ENCODE assay signal across 8 mouse cellular contexts in the genomic region with DNA sequence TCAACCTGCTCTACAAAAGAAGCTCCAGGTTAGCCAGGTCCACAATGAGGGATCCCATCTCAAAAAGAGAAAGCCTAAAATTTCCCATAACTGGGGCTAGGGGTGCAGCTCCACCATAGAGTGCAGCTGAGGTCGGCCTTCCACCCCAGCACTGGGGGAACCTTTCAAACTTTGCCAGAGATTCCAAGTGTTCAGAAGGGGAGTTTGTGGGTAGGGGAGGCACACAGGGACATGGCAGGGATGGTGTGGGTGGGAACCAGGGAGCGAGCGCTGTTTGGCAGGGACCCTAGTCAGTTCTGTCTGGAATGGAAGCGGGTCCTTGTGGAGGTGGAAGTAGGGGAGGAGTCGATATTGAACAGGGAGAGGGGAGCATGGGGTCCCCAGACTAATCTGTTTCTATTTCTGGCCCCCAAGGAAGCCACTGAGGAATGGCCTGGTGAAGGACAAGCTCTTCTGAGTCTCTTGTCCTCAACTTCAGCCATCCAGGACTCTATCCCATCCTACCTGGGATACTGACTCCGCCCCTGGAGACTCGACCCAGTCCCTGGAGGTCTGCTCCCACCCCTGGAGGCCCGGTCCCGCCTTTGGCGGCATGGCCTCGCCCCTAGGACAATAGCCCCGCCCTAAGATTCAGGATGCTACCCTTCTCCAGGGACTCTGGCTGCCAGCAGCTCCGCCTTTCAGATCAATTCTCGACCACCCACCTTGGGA. TPM values are rescaled to one million over a fixed set of nuclear protein-coding genes. Genes with fewer than 3 reads are reported as not detected.
DNase-seq lines count a peak whose midpoint lies in the region; ATAC-seq and TF ChIP-seq lines count a peak whose summit lies in the region.

A gene (plus strand): TSS at position 694 of the 711 bp plus-strand sequence.

- H3K36me3 ChIP-seq in kidney, embryonic 16.5 days (ENCODE audit: insufficient read depth, low read length), result peaks cover 31% of the 10 kb centered on the region
- peaks cover 4% of the 10 kb centered on the region; the same call in 1 of the 2 replicates for H3K36me3 ChIP-seq in hindbrain, embryonic 11.5 days (ENCODE audit: control insufficient read depth, insufficient read depth, low read length)
- peaks cover 37% of the 10 kb centered on the region for H3K36me3 ChIP-seq in liver, postnatal 0 days (replicated peaks; ENCODE audit: insufficient read depth, low read length)

- peak; percentile 4; the same call in 1 of the 2 replicates for ATAC-seq in kidney, embryonic 16.5 days (ENCODE audit: low FRiP score, low TSS enrichment)
- ATAC-seq in hindbrain, embryonic 11.5 days (ENCODE audit: low FRiP score), result no peak
- ATAC-seq in liver, postnatal 0 days, result no peak

- H3K27me3 ChIP-seq in kidney, embryonic 16.5 days (ENCODE audit: insufficient read depth, low read length), result no peaks in the 10 kb centered on the region
- peaks cover 5% of the 10 kb centered on the region for H3K27me3 ChIP-seq in hindbrain, embryonic 11.5 days (ENCODE audit: control insufficient read depth, insufficient read depth, low read length)
- H3K27me3 ChIP-seq in liver, postnatal 0 days (ENCODE audit: insufficient read depth, low read length), result no peaks in the 10 kb centered on the region

- H3K9ac ChIP-seq in kidney, embryonic 16.5 days (replicated peaks; ENCODE audit: low read length), result 0 out of 2 replicates have a peak within 1 kb of the TSS, but pooled peaks have one; percentile 56
- H3K9ac ChIP-seq in hindbrain, embryonic 11.5 days (ENCODE audit: low read depth, low read length), result no peak within 1 kb of the TSS; the same call in 1 of the 2 replicates
- 0 out of 2 replicates have a peak within 1 kb of the TSS, but pooled peaks have one; percentile 2 for H3K9ac ChIP-seq in liver, postnatal 0 days (replicated peaks)

- no peak for DNase-seq in kidney, adult 8-10 months
- DNase-seq in brain, adult 2 months (ENCODE audit: low read depth, low spot score), result peak; percentile 51
- no peak for DNase-seq in hindbrain, embryonic 11.5 days (ENCODE audit: low spot score)
- DNase-seq in liver, postnatal 0 days, result no peak
- no peak for DNase-seq in natural killer cell, adult 2 months (ENCODE audit: low spot score in 2 of 2)
- no peak for DNase-seq in MN1 (ENCODE audit: low spot score)
- DNase-seq in adrenal gland, postnatal 4 days (ENCODE audit: low spot score in 2 of 2), result no peak

- peak within 1 kb of the TSS; percentile 30 for H3K4me3 ChIP-seq in kidney, embryonic 16.5 days (ENCODE audit: low read length)
- 0 out of 2 replicates have a peak within 1 kb of the TSS, but pooled peaks have one; percentile 8 for H3K4me3 ChIP-seq in hindbrain, embryonic 11.5 days (ENCODE audit: low read depth, low read length)
- H3K4me3 ChIP-seq in liver, postnatal 0 days (ENCODE audit: low read depth, low read length), result no peak within 1 kb of the TSS

- no peak within 1 kb of the TSS for H3K27ac ChIP-seq in kidney, embryonic 16.5 days (ENCODE audit: low read length)
- H3K27ac ChIP-seq in hindbrain, embryonic 11.5 days (ENCODE audit: low read depth, low read length), result no peak within 1 kb of the TSS
- H3K27ac ChIP-seq in liver, postnatal 0 days (ENCODE audit: low read depth), result peak within 1 kb of the TSS; percentile 78

- H3K4me1 ChIP-seq in kidney, embryonic 16.5 days (ENCODE audit: insufficient read depth, low read length), result peaks cover 22% of the 10 kb centered on the region
- peaks cover 21% of the 10 kb centered on the region for H3K4me1 ChIP-seq in hindbrain, embryonic 11.5 days (replicated peaks; ENCODE audit: control insufficient read depth, insufficient read depth, low read length)
- peaks cover 15% of the 10 kb centered on the region for H3K4me1 ChIP-seq in liver, postnatal 0 days (ENCODE audit: insufficient read depth)

- H3K4me2 ChIP-seq in kidney, embryonic 16.5 days (replicated peaks; ENCODE audit: low read depth, low read length), result peak within 1 kb of the TSS; percentile 49
- peak within 1 kb of the TSS; percentile 32 for H3K4me2 ChIP-seq in hindbrain, embryonic 11.5 days (replicated peaks; ENCODE audit: low read depth, low read length)
- H3K4me2 ChIP-seq in liver, postnatal 0 days (ENCODE audit: low read depth, low read length), result peak within 1 kb of the TSS; percentile 9; the same call in 1 of the 2 replicates

- 30% methylated on average over 14 of the region's 14 CpGs for WGBS in kidney, embryonic 16.5 days
- WGBS in hindbrain, embryonic 11.5 days, result 21% methylated on average over 14 of the region's 14 CpGs
- WGBS in liver, postnatal 0 days (ENCODE audit: insufficient replicate concordance), result 49% methylated on average over 14 of the region's 14 CpGs

- no peak for TF ChIP-seq CTCF in liver, postnatal 0 days (IDR thresholded peaks at IDR 0.05; ENCODE audit: low read depth)

- H3K9me3 ChIP-seq in kidney, embryonic 16.5 days (ENCODE audit: low read length), result no peaks in the 10 kb centered on the region
- no peaks in the 10 kb centered on the region for H3K9me3 ChIP-seq in hindbrain, embryonic 11.5 days (ENCODE audit: control insufficient read depth, low read length)
- no peaks in the 10 kb centered on the region for H3K9me3 ChIP-seq in liver, postnatal 0 days (ENCODE audit: low read length)

- TF ChIP-seq EP300 in liver, postnatal 0 days (IDR thresholded peaks at IDR 0.05; ENCODE audit: low read depth), result no peak

RNA-seq across cellular contexts. Expression of the gene that starts here (rescaled TPM):
- 5.5 TPM in 2 replicates for polyA plus RNA-seq in kidney, embryonic 16.5 days (2015; fragmentation: Nextera tagmentation; extraction: Ambion mirVana)
- 1.3 TPM in 2 replicates for polyA plus RNA-seq in hindbrain, embryonic 11.5 days (2014; fragmentation: Nextera tagmentation; extraction: Ambion mirVana)
- polyA plus RNA-seq in liver, postnatal 0 days (2015; fragmentation: Nextera tagmentation; extraction: Ambion mirVana), result 0.16 TPM in 1 of 2 replicates, not detected in the other
- 1 to 10 TPM in 1 of 2 experiments, under 1 TPM in 1; 0.34 to 1.3 TPM for total RNA-seq in adrenal gland, postnatal 4 days (2021)
